Mouse (Mus musculus) hindbrain, embryonic 15.5 days (tissue): ENCODE data around the gene Dkk1. TPM values are rescaled to one million over a fixed set of nuclear protein-coding genes. Genes with fewer than 3 reads are reported as not detected.
"Not testable (repeated sequence)": the region's sequence is repeated elsewhere in the genome, so short reads cannot be mapped to it uniquely, and the experiment has no call there.

Source experiments
- ATAC-seq: fragments of 200-750 bp; cut with Nextera tagmentation; 2 replicates; pipeline ENCODE4 v1.8.0; 2017; ENCODE audit warnings: low read depth, moderate number of reproducible peaks, moderate TSS enrichment; ENCODE audit not compliant: low FRiP score
- H3K27ac ChIP-seq: fragments of 300-500 bp; sonication (generic); replicated peaks from 2 replicates; pipeline ENCODE4 v1.5.1; 2015; ENCODE audit warnings: mild to moderate bottlenecking, inconsistent platforms
- H3K27me3 ChIP-seq: fragments of 300-500 bp; sonication (generic); 2 replicates; pipeline ENCODE4 v1.6.1; 2015; ENCODE audit warnings: control low read depth, inconsistent platforms
- H3K36me3 ChIP-seq: fragments of 300-500 bp; sonication (generic); 2 replicates; pipeline ENCODE4 v1.6.1; 2015; ENCODE audit warnings: control low read depth, inconsistent platforms
- H3K4me1 ChIP-seq: fragments of 300-500 bp; sonication (generic); replicated peaks from 2 replicates; pipeline ENCODE4 v1.6.1; 2015; ENCODE audit warnings: control low read depth, inconsistent platforms
- H3K4me2 ChIP-seq: fragments of 300-500 bp; sonication (generic); 2 replicates; pipeline ENCODE4 v1.6.1; 2015; ENCODE audit warnings: moderate library complexity, mild to moderate bottlenecking, inconsistent platforms
- H3K4me3 ChIP-seq: fragments of 300-500 bp; sonication (generic); 2 replicates; pipeline ENCODE4 v1.5.1; 2015; ENCODE audit warnings: mild to moderate bottlenecking, inconsistent platforms
- H3K9ac ChIP-seq: fragments of 300-500 bp; sonication (generic); 2 replicates; pipeline ENCODE4 v1.6.1; 2015; ENCODE audit warnings: inconsistent platforms
- H3K9me3 ChIP-seq: fragments of 300-500 bp; sonication (generic); 2 replicates; pipeline ENCODE4 v1.6.1; 2016; ENCODE audit warnings: control low read depth, inconsistent platforms
- WGBS: fragments of 180-500 bp; shearing (Covaris S2); methylation state at CpG from one replicate; pipeline ENCODE4 v1.1.7; 2015; 5-methylcytosine and 5-hydroxymethylcytosine counted together
- polyA plus RNA-seq: library from polyadenylated mRNA; unstranded; fragments of >200 nt; fragmentation: Nextera tagmentation; extraction: Ambion mirVana; gene quantifications from 2 replicates; pipeline ENCODE4 v1.2.1, GENCODE M21; 2015

Gene Dkk1
- 1.1 TPM in 2 replicates for polyA plus RNA-seq

GRCm38 (mm10) chr19:30549044-30549853 lies at the start of gene Dkk1:
TSS of gene Dkk1 (minus strand) at chr19:30549665.
- H3K4me3 ChIP-seq, result peak within 1 kb of the TSS; percentile 33
- peak within 1 kb of the TSS; percentile 61 for H3K4me2 ChIP-seq
- H3K9me3 ChIP-seq, result no peaks in the 10 kb centered on the region
- WGBS, result under 1% methylated on average over 26 of the region's 26 CpGs
- H3K27ac ChIP-seq, result no peak within 1 kb of the TSS
- H3K9ac ChIP-seq, result no peak within 1 kb of the TSS; the same call in 1 of the 2 replicates
- peaks cover 24% of the 10 kb centered on the region for H3K4me1 ChIP-seq
- peaks cover 58% of the 10 kb centered on the region for H3K27me3 ChIP-seq
- ATAC-seq, result peak; percentile 67
- no peaks in the 10 kb centered on the region for H3K36me3 ChIP-seq

GRCm38 (mm10) chr19:30586366-30586765 lies 36.9 kb upstream of the Dkk1 start:
- WGBS, result 73% methylated on average over 3 of the region's 3 CpGs

GRCm38 (mm10) chr19:30564516-30564915 lies 15.1 kb upstream of the Dkk1 start:
- no peaks in the 10 kb centered on the region for H3K9me3 ChIP-seq
- 39% methylated on average over 6 of the region's 6 CpGs for WGBS
- no peak overlapping the region for H3K4me2 ChIP-seq
- no peak overlapping the region for H3K9ac ChIP-seq
- H3K4me1 ChIP-seq, result no peaks in the 10 kb centered on the region
- H3K27me3 ChIP-seq, result no peaks in the 10 kb centered on the region
- H3K36me3 ChIP-seq, result no peaks in the 10 kb centered on the region
- no peak for ATAC-seq
- no peak overlapping the region for H3K27ac ChIP-seq
- H3K4me3 ChIP-seq, result no peak overlapping the region

More at GRCm38 (mm10) chr19:30586366-30586765, 36.9 kb upstream of the Dkk1 start:
- Histone ChIP-seq H3K9me3 (no peaks in the 10 kb centered on the region), H3K9ac (no peak overlapping the region), H3K27me3 (no peaks in the 10 kb centered on the region), H3K27ac (no peak overlapping the region), H3K4me2 (no peak overlapping the region), H3K36me3 (no peaks in the 10 kb centered on the region), H3K4me1 (no peaks in the 10 kb centered on the region), H3K4me3 (no peak overlapping the region)
- ATAC-seq, result no peak

GRCm38 (mm10) chr19:30563876-30564275 lies 14.4 kb upstream of the Dkk1 start:
- no peak overlapping the region for H3K9ac ChIP-seq
- no peak for ATAC-seq
- 90% methylated on average over 3 of the region's 3 CpGs for WGBS
- H3K9me3 ChIP-seq, result no peaks in the 10 kb centered on the region
- H3K4me1 ChIP-seq, result no peaks in the 10 kb centered on the region
- H3K27me3 ChIP-seq, result no peaks in the 10 kb centered on the region
- no peak overlapping the region for H3K4me3 ChIP-seq
- no peak overlapping the region for H3K27ac ChIP-seq
- H3K4me2 ChIP-seq, result no peak overlapping the region
- H3K36me3 ChIP-seq, result no peaks in the 10 kb centered on the region

GRCm38 (mm10) chr19:30558024-30558423 lies 8.6 kb upstream of the Dkk1 start:
- no peak for ATAC-seq
- Histone ChIP-seq H3K9me3 (no peaks in the 10 kb centered on the region), H3K9ac (no peak overlapping the region), H3K27ac (no peak overlapping the region), H3K27me3 (0 out of 2 replicates have a peak, but pooled peaks cover 7% of the 10 kb centered on the region), H3K4me1 (0 out of 2 replicates have a peak, but pooled peaks cover 5% of the 10 kb centered on the region), H3K4me2 (no peak overlapping the region), H3K36me3 (no peaks in the 10 kb centered on the region), H3K4me3 (no peak overlapping the region)

GRCm38 (mm10) chr19:30554467-30554881 lies 5.0 kb upstream of the Dkk1 start:
- Histone ChIP-seq H3K4me1 (peaks cover 13% of the 10 kb centered on the region), H3K9me3 (no peaks in the 10 kb centered on the region), H3K4me3 (peak overlapping the region; percentile 28), H3K9ac (0 out of 2 replicates have a peak overlapping the region, but pooled peaks have one; percentile 19), H3K36me3 (no peaks in the 10 kb centered on the region), H3K27me3 (peaks cover 27% of the 10 kb centered on the region; the same call in 1 of the 2 replicates), H3K27ac (no peak overlapping the region), H3K4me2 (peak overlapping the region; percentile 59)
- 1% methylated on average over 12 of the region's 12 CpGs for WGBS
- peak; percentile 79 for ATAC-seq

- Histone ChIP-seq H3K4me1 (peaks cover 20% of the 10 kb centered on the region), H3K9ac (no peak overlapping the region), H3K4me2 (no peak overlapping the region), H3K36me3 (no peaks in the 10 kb centered on the region), H3K27ac (no peak overlapping the region), H3K9me3 (no peaks in the 10 kb centered on the region), H3K4me3 (no peak overlapping the region), H3K27me3 (peaks cover 31% of the 10 kb centered on the region; the same call in 1 of the 2 replicates)
- no peak for ATAC-seq
- WGBS, result 5% methylated on average over 4 of the region's 4 CpGs
These were observed 4.3 kb upstream of the Dkk1 start for GRCm38 (mm10) chr19:30553740-30554139.

- no peak overlapping the region for H3K4me2 ChIP-seq
- no peaks in the 10 kb centered on the region for H3K36me3 ChIP-seq
- H3K9me3 ChIP-seq, result no peaks in the 10 kb centered on the region
- H3K4me3 ChIP-seq, result no peak overlapping the region
- H3K9ac ChIP-seq, result no peak overlapping the region
- H3K27ac ChIP-seq, result no peak overlapping the region
- H3K4me1 ChIP-seq, result peaks cover 27% of the 10 kb centered on the region
- no peak for ATAC-seq
- peaks cover 37% of the 10 kb centered on the region for H3K27me3 ChIP-seq
- WGBS, result 63% methylated on average over 8 of the region's 8 CpGs
These were observed 2.8 kb upstream of the Dkk1 start for GRCm38 (mm10) chr19:30552260-30552659.

GRCm38 (mm10) chr19:30549854-30550647 lies 586 bp upstream of the Dkk1 start:
- peak overlapping the region; percentile 61 for H3K4me2 ChIP-seq
- no peaks in the 10 kb centered on the region for H3K9me3 ChIP-seq
- H3K36me3 ChIP-seq, result no peaks in the 10 kb centered on the region
- peak overlapping the region; percentile 33 for H3K4me3 ChIP-seq
- WGBS, result under 1% methylated on average over 17 of the region's 17 CpGs
- no peak overlapping the region for H3K9ac ChIP-seq
- H3K4me1 ChIP-seq, result peaks cover 27% of the 10 kb centered on the region
- H3K27ac ChIP-seq, result no peak overlapping the region
- no peak for ATAC-seq
- H3K27me3 ChIP-seq, result peaks cover 56% of the 10 kb centered on the region

GRCm38 (mm10) chr19:30548411-30549043 lies 938 bp downstream of the Dkk1 start:
- WGBS, result under 1% methylated on average over 23 of the region's 23 CpGs
- Histone ChIP-seq H3K27ac (no peak overlapping the region), H3K27me3 (peaks cover 56% of the 10 kb centered on the region), H3K4me3 (peak overlapping the region; percentile 33), H3K9ac (no peak overlapping the region), H3K4me1 (peaks cover 22% of the 10 kb centered on the region), H3K9me3 (no peaks in the 10 kb centered on the region), H3K36me3 (no peaks in the 10 kb centered on the region), H3K4me2 (peak overlapping the region; percentile 61)
- ATAC-seq, result peak; percentile 44

- H3K9me3 ChIP-seq, H3K4me1 ChIP-seq, H3K27ac ChIP-seq, ATAC-seq, H3K36me3 ChIP-seq: not testable (repeated sequence)
- Histone ChIP-seq H3K4me2 (peak overlapping the region; percentile 74), H3K9ac (peak overlapping the region; percentile 40; the same call in 1 of the 2 replicates), H3K27me3 (peaks cover 24% of the 10 kb centered on the region), H3K4me3 (peak overlapping the region; percentile 47)
- 2% methylated on average over 43 of the region's 44 CpGs for WGBS
These were observed 10.0 kb downstream of the Dkk1 start for GRCm38 (mm10) chr19:30539365-30539941.
